Mouse (Mus musculus): ENCODE results near the gene Gm10643. TPM values are rescaled to one million over a fixed set of nuclear protein-coding genes. Genes with fewer than 3 reads are reported as not detected.

The Gm10643 gene
- total RNA-seq, 2 experiments from 2014 or later = 4.7 to 5.0 TPM

DNA sequence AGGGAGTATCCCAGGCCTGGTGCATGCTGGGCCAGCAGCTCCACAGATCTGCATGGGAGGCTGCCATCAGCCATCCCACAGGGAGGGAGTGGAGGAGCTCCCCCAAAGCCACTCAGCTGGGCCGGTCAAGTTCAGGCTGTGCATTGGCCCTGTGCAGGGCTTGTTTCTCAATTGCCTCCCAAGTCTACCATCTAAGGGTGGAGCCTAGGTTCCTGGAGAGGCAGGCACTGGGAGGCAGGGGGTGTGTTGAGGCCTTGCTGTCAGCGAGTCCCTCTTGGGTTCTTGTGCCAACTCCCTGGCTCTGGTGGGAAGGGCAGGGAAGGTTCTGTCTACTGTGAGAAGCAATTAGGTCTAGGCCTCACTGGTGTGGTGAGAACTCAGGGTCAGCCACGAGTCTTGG lies 7.0 kb upstream of the Gm10643 start:
- no peak for DNase-seq (ENCODE audit: low spot score in 2 of 2)

DNA sequence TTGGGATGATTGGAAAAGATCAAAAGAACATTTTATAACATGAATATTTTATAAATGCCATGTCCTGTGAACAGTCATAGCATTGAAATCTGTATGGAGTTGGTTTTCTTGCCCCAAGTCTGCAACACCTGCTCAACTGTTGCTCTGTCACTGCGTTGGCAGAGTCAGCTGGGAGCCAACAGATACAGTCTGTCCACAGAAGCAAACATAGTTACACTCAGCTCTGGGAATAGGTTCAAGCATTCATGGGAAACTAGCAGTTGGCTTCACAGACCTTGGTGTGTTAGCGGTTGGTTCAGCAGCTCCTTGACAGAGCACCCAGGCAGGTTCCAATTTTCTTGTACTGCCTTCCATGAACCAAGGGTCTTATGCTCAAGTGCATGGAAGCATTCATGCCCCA lies 5.7 kb upstream of the Gm10643 start:
- DNase-seq (ENCODE audit: low spot score in 2 of 2) = peak; percentile 52 to 88

DNA sequence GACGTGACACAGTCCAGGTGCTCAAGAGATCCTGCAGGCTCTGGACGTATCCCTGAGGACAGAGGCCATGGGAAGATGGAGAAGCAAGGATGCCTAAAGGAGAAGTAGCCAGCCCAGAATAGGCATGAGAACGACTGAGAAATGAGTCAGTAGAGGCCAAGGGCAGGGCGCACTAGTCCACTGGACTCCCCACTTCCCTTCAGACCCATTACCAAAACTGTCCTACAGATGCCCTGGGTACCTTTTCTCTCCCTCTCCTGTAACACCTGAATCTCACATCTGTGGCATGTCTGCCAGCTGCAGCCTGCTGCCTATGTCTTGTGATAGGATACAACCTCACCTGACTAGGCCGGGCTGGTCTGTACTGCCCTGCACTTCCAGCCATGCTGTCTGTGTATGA lies 5.3 kb upstream of the Gm10643 start:
- DNase-seq (ENCODE audit: low spot score in 2 of 2) = no peak

DNA sequence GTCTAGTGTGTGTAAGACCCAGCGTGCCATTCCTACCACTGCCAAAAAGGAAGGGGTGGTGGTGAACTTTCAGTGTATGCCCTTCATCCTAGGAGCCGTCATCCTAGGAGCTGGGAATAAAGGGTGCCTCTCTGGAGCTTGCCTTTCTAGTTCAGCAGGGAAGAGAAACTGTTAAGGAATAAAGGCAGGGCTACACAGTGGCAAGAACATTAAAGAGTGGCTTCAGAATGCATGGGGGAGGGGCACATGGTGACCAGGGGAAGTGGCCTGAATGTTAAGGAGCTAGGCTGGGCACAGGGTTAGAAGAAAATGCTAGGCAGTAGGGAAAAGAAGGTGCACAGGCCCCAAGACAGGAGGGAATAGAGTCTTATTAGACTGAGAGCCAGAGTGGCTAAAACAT lies 4.8 kb upstream of the Gm10643 start:
- peak in 1 of 2 experiments; percentile 21 for DNase-seq (ENCODE audit: low spot score in 2 of 2)

DNA sequence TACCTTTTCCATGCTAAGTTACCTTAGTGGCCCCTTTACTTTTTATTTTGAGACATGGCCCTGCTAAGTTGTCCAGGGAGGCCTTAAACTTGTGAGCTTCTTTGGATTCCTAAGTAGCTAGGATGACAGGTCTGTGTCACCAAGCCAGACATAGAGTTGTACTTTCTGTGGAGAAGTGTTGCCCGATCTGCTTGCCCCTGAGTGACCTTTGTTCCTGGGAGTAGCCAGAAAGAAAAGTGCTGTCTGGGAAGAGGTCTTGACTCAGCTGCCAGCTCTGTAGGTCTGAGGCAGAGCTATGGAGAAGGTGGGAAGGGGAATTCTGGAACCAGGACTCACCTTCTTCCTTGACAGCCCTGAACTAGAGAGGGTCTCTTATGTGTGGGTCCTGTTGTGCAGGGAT lies 4.2 kb upstream of the Gm10643 start:
- DNase-seq (ENCODE audit: low spot score in 2 of 2) = no peak

DNA sequence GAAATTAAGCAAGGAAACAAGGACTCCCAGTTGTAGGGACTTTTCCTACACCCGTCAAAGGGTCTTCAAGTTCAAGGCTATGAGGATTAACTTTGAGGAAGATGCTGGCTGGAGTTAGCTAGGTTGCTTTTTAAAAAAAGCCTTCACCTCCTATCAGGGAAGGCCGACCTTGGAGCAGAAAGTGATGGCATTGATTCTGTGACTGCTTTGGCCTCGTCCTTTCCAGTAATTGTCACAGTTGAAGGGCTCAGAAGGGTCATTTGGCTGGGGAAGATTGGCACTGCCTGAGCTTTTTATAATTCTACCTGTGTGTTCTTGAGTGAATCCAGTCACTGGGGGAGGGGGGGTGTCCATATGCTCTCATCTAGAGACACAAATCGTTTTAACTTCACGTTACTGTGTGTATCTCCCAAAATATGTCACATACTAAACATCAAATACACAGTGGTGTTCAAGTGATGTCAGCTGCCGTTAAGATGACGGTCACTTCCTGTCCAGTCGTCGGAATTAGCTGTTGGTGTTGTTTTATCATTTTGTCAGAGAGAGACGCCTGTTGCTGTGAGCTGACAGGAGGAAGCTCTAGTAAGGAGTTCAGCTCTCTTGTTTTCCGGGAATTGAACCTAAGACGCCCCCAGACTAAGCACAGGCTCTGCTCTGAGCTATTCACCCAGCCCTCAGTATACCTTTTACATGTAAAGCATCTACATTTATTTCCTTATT lies 3.5 kb upstream of the Gm10643 start:
- no peak for DNase-seq (ENCODE audit: low spot score in 2 of 2)

DNA sequence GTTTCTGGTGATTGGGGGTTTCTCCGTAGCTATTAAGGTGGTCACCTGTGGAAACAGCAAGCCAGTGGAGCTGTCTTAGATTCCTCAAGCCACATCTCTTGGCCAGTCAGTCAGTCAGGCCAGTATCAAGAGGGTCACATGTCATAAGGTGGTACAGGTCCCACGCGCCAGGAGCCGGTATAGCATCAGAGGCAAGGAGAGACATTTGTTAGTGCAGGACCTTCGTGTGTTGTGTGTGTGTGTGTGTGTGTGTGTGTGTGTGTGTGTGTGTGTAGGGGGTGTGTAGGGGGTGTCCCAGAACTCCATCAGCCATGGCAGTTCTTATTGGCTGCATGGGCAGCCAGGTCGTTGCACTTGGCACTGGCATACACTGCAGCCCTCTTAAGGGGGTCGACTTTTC lies 3.0 kb upstream of the Gm10643 start:
- DNase-seq (ENCODE audit: low spot score in 2 of 2) = no peak

DNA sequence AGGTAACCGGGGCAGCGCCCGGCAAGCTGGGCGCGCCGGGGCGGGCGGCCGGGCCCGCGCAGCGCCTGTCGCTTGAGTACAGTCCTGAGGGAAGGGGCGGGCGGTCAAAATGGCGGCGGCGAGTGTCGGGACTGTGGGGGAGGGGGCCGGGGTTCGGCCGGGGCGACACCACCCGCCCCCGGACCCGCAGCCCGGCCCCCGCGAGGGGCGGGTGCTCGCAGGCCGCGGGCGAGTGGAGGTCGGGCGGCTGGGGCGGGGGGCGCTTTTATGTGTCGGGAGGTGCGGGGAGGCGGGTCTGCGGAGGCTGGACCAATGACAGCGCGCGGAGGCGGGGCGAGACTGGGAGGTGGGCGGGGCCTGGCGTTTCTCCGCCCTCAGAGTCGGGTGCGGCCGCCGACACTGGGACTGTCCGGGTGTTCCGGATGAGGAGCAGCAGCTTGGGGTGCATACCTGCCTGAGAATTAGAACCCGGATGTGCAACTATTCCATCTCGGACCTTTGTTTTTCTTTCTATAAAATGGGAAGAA lies 2.2 kb upstream of the Gm10643 start:
- DNase-seq (ENCODE audit: low spot score in 2 of 2) = peak; percentile 95 to 96

DNA sequence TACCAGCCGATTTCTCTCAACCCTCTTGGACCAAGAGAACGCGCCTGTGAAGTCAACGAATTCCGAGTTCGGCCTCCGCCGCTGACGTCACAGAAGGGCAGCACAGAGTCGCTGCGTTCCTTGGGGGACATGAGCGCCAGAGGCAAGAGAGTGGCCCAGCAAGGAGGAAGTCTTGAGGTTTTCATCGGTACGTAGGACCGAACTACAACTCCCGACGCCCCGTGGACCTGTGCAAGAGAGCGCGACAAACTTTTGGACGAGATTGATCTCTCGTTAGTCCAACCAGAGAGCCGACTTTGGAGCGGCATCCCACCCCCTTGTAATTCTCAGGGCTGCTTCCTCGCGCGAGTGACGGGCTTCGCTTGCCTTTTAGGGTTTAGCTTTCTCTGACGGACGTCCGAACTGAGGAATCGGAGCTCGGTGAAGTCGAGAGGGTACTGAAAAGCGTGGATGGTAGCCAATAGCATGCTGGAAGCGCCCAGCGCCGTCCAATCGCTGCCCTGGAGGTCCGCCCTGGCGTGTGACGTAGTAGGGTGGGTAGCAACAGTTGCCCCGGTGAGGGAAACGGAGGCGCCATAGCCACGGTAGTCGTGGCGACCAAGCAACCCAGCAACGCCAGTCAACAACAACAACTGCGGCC lies 1.5 kb upstream of the Gm10643 start, which contains the start of gene Rfx1:
Gene Rfx1 (plus strand): TSS at position 544 of the 640 bp plus-strand sequence.
- peak; percentile 99 to 100 for DNase-seq (ENCODE audit: low spot score in 2 of 2)

DNA sequence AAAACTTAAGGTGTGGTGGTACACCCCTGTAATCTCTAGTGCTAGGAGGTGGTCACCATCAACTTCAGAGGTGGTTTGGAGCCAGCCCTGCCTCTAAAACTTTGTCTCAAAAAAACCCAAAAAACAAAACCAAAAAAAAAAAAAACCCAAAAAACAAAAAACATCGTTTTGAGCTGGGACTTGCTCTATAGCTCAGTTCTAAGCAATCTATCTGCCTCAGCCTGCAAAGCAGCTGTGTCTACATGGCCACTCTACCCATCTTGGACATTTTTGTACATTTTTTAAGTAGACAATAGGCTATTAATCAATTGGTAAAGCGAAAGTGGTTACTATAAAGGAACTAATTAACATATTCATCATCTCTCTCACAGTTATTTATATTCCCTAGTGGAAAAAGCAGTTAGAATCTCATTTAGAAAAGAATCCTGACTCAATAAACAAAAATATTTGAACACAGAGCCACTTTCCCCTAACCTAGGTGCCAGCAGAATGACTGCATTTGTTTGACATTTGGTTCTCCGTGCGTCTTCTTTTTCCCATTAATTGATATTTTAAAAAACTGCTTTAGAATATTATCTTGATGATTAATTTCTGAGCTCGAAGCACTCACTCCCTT lies 628 bp upstream of the Gm10643 start:
- DNase-seq (ENCODE audit: low spot score in 2 of 2) = no peak

DNA sequence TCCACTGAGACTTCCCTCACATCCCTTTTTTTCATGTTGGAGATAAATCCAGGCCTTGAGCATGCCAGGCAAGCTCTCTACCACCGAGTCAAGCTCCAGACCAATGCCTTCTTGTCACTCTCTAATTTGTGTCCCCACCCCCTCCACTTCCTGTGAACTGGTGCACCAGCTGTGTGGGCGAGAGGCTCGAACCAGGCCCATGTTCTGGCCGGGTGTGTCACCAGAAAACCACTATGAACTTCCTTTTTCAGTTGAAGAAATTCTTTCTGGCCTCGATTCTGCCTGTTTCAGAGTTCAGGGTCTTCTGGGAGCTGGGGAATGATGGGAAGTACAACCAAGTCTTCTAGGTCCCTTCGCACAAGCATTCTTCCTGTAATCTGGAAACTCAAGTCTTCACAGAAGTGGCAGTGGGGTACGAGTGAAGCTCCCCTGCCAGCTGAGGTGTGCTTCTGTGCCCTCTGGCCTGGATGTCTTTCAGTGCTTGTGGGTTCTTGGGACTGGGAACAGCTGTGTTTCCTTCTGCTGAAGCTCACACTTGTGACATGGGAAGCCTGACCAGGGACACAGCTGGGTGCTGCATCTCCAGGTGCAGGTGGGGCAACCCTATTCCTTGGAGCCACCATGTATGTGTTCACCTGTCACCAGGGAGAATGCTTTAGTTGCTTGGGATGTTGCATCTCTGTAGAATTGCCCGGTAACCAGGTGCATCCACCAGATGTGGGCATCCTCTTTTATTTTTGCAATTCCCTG lies 901 bp downstream of the Gm10643 start:
- no peak for DNase-seq (ENCODE audit: low spot score in 2 of 2)

DNA sequence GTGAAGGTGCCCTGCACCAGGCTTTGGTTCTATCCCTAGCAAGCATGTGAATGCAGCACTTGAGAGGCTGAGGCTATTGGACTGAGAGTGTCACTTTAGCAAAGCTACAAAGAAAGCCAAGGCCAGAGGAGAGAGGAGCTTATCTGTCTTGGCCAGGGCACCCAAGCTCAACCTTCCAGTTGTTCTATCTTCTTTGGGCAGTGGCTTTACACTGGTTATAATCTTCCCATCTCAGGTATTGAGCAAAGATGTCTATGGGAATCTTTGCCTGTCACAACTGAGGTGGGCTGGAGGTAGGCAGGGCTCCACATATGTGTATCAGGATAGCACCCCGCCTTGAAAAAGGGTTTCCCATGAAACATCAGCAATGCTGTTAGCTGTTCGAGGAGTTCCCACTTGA lies 4.7 kb downstream of the Gm10643 start:
- DNase-seq (ENCODE audit: low spot score in 2 of 2) = no peak

DNA sequence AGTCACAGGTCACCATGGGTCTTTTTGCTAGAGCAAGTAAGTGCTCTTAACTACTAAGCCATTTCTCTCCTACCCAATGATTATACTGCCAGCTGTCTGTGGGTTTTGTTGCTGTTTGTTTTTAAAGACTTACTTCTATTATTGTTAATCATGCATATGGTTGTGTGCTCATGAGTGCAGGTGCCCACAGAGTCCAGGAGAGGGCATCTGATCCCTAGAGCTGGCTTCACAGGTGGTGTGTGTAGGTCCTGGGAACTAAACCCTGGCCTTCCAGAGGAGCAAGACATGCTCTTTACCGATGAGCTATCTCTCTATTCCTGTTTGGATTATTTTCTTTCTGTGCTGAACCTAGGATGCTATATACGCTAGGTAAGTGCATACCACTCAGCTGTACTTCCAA lies 5.7 kb downstream of the Gm10643 start:
- no peak for DNase-seq (ENCODE audit: low spot score in 2 of 2)

DNA sequence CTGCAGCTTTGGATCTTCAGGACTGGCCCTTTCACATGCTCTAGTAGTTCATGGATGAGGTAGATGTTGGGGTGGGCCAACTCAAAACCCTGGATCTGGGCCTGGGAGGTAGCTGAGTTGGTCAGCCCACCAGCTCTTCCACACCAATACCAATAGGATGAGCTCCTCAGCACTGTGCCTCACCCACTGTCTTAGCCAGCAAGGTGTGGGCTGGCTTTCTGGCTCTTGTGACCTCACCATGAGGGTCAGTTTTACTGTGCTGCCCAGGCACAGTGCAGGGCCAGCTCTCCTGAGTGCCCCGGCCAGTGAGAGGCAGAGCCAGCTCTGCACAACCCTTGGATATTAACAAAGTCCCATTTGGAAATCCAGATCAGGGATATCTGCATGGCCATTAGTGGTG lies 7.1 kb downstream of the Gm10643 start:
- DNase-seq (ENCODE audit: low spot score in 2 of 2) = no peak

DNA sequence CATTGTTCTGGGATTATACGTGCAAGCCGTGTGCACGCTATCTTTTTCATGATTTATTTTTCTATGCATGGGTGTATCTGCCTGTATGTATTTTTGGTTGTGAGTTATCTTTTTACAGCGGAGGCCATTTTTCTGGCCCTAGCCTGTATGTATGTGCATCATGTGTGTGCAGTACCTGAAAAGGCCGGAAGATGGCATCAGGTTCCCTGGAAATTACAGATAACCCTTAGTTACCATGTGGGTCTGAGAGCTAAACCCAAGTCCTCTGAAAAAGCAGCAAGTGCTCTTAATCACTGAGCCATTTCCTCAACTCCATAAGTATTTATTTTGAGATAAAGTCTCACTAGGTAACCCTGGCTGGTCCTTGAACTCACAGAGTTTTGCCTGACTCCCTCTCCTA lies 11.7 kb downstream of the Gm10643 start:
- DNase-seq (ENCODE audit: low spot score in 2 of 2) = no peak

DNA sequence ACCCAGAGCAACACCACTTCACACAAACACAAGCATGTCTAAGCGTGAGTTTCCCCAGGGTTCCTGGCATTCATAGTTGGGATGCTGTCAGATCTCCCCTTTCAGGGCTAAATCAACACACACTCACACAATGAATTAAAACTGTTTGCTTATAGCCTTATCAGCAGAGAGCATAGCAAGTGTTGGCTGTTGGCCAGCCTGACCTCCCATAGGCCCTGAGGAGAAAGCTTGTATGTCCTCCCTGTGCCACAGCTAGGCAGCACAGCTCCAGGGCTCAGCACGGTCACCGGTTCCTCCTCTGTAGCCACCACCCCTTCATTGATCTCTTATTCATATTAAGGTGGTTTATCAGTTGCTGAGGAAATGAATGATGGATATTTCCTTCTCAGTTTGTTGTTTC lies 12.2 kb downstream of the Gm10643 start:
- no peak for DNase-seq (ENCODE audit: low spot score in 2 of 2)

DNA sequence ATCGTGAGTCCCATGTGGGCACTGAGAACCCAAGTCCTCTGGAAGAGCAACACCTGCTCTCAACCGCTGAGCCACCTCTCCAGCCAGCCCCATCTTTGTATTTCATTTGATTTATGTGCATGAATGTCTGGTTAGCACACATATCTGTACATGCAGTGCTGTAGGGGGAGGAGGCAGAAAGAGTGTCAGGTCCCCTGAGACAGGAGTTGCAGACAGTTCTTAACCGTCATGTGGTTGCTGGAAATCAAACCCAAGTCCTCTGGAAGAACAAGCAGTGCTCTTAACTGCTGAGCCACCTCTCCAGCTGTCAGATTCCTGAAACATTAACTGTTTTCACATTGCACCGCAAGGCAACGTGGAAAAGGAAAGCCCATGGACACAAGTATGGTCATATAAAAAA lies 16.8 kb downstream of the Gm10643 start:
- DNase-seq (ENCODE audit: low spot score in 2 of 2) = no peak

DNA sequence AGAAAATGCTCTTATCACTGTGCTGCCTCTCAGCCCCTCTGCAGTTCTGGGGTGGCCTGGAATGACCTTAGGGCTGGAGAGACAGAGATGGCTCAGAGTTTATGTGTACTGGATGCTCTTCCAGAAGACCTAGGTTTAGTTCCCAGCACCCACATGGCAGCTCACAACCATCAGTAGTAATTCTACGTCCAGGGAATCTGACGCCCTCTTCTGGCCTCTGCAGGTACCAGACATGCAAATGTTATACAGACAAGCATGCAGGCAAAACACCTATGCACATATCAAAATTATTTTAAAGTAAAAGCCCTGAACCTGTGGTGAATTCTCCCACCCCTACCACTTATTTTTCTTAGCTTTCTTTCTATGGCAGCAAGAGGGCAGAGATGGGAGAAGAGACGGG lies 18.4 kb downstream of the Gm10643 start:
- no peak for DNase-seq (ENCODE audit: low spot score in 2 of 2)

DNA sequence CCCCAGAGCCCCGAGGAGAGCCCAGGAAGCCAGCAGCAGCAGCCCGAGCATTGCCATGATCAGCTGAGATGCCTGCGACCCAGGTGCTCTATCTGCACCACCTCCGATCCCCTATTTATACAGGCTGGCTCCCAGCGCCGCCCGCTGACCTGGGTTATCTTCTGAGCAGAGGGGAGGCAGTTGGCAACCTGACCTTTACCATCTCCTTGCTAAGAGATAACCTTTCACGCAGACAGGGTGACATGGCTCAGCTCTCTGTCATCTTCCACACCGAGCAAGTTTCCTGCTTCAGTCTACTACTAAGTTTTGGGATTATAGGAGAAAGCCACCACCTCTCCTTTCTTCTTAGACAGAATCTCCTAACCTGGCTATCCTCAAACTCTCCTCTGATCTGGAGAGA lies 20.0 kb downstream of the Gm10643 start, which contains the start of gene Rln3:
Gene Rln3 (minus strand): TSS at position 101 of the 400 bp plus-strand sequence.
- DNase-seq (ENCODE audit: low spot score in 2 of 2) = no peak

DNA sequence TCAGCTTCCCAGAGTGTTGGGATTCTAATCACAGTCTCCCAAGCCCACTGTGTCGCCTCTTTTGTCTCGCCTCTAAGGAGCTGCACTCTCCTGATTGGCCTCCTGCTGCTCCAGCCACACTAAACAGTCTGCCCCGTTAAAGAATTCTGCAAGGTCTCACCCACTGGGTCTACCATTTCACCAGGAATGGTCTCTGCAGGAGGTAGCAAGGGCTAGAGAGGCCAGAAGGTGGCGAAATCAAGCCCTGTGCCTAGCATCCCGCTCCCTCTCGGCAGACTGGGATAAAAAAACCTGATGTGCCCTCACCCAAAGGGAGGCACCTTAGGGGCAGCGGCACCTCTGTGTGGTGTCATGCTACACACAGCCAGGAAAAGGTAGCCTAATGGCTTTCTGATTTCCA lies 20.8 kb downstream of the Gm10643 start:
- DNase-seq (ENCODE audit: low spot score in 2 of 2) = no peak

DNA sequence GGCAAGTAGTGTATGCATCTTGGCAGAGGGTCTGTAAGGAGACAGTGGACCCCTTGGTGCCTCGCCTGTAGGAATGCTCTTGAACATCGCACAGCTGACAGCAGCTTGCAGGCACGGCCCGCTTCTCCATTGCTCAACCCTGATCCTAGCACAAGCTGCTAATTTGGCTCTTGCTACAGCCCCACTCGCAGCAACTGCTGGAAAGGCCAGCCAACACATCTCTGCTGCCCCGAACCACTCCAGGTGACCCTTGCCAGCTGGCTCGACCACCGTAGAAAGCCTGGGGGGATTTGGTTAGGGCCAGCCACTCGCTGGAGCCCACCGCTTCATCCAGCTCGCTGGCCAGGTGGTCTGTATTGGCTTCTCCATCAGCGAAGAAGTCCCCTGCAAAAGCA lies 22.0 kb downstream of the Gm10643 start:
- DNase-seq (ENCODE audit: low spot score in 2 of 2) = no peak

All from layer of hippocampus, postnatal 14 days (tissue).